ENCODE assay signal across 10 mouse cellular contexts in the genomic region with DNA sequence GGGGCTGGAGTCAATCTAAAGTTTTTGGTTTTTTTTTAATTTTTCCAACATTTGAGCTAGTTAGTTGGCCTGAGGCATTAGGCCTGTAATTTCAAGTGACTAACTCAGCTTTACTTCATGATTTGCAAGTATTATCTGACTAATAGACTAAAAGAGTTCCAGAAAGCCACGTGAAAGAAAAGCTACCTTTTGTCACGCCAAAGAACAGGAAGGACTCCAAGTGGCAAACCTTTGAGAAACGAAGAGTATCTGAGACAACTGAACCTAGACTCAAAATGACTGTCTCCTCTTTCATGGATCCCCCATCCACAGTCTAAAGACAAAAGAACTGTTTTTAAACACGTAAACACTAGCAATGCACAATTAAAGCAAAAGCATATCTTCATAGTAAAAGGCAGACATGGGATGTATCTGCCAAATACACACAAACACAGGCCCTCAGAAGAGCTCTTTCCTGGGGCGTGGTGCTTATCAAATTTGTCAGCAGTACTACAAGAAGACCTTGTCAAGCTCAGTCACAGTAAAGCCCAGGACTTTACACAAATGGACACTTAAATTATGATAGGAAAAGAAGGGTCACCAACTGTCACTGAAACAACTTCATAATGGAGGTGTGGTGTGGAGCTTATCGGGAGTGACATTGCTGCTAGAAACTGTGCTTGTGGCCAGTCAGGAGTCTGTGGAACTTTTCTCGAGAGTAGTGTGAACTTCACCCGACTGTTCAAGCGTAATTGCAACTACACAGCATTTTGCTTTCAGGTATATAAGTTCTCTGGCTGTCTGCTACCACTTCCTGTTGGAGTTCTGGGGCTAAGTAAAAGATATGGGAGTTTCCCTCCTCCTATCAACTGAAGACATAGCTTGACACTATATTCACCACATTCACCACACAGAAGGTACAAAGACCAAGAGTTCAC. TPM values are rescaled to one million over a fixed set of nuclear protein-coding genes. Genes with fewer than 3 reads are reported as not detected.
DNase-seq lines count a peak whose midpoint lies in the region; ATAC-seq and TF ChIP-seq lines count a peak whose summit lies in the region.
"Had no signal": no experiment of that assay in that cellular context is flagged by ENCODE, and none has a peak within 500 bp of the region (broad histone marks: within the 10 kb centered on the region; RNA-seq: fewer than 3 reads in every experiment).

No protein-coding gene starts in this region.

- H3K9me3 ChIP-seq in hindbrain, postnatal 0 days (ENCODE audit: low read length): no peaks in the 10 kb centered on the region
- H3K9me3 ChIP-seq in hindbrain, embryonic 12.5 days (replicated peaks): no peaks in the 10 kb centered on the region
- H3K9me3 ChIP-seq in G1E (replicated peaks): no peaks in the 10 kb centered on the region
- H3K9me3 ChIP-seq: hindbrain, embryonic 15.5 days had no signal

- DNase-seq in hindbrain, postnatal 0 days (ENCODE audit: low spot score): no peak
- DNase-seq in G1E (ENCODE audit: low spot score) (peak; percentile 15), adipocyte (ENCODE audit: low spot score) (no peak)
- no peak for DNase-seq in left cerebral cortex, adult 8-10 months (ENCODE audit: low spot score in 2 of 2)
- no peak for DNase-seq in cerebellum, adult 8-10 months
- DNase-seq: midbrain, embryonic 14.5 days had no signal

- TF ChIP-seq CTCF in hindbrain, postnatal 0 days (IDR thresholded peaks at IDR 0.05; ENCODE audit: low read depth): no peak
- TF ChIP-seq CTCF in G1E (IDR thresholded peaks at IDR 0.05; ENCODE audit: low read depth, low read length): no peak

- no peak overlapping the region for H3K27ac ChIP-seq in hindbrain, postnatal 0 days
- H3K27ac ChIP-seq in hindbrain, embryonic 12.5 days: no peak overlapping the region
- H3K27ac ChIP-seq: hindbrain, embryonic 15.5 days had no signal

- no peak overlapping the region for H3K9ac ChIP-seq in hindbrain, postnatal 0 days (replicated peaks; ENCODE audit: low read length)
- H3K9ac ChIP-seq in hindbrain, embryonic 12.5 days: no peak overlapping the region
- H3K9ac ChIP-seq: hindbrain, embryonic 15.5 days had no signal

- H3K4me1 ChIP-seq in hindbrain, postnatal 0 days (ENCODE audit: insufficient read depth, low read length): peaks cover 3% of the 10 kb centered on the region; the same call in 1 of the 2 replicates
- peaks cover 24% of the 10 kb centered on the region for H3K4me1 ChIP-seq in hindbrain, embryonic 12.5 days
- H3K4me1 ChIP-seq in G1E (ENCODE audit: insufficient read depth, low read depth, low read length): peaks cover 83% of the 10 kb centered on the region

- H3K36me3 ChIP-seq in hindbrain, postnatal 0 days (ENCODE audit: insufficient read depth, low read length): no peaks in the 10 kb centered on the region
- H3K36me3 ChIP-seq in hindbrain, embryonic 12.5 days: peaks cover 3% of the 10 kb centered on the region; the same call in 1 of the 2 replicates
- peaks cover 34% of the 10 kb centered on the region for H3K36me3 ChIP-seq in G1E (replicated peaks)
- H3K36me3 ChIP-seq: hindbrain, embryonic 15.5 days had no signal

- no peak overlapping the region for H3K4me3 ChIP-seq in hindbrain, postnatal 0 days (ENCODE audit: low read length)
- no peak overlapping the region for H3K4me3 ChIP-seq in hindbrain, embryonic 12.5 days
- peak overlapping the region; percentile 36; the same call in 1 of the 2 replicates for H3K4me3 ChIP-seq in G1E (ENCODE audit: low read depth, low read length)
- H3K4me3 ChIP-seq: hindbrain, embryonic 15.5 days had no signal

- H3K4me2 ChIP-seq in hindbrain, postnatal 0 days (ENCODE audit: low read depth, low read length): peak overlapping the region; percentile 58; the same call in 1 of the 2 replicates
- H3K4me2 ChIP-seq in hindbrain, embryonic 12.5 days (replicated peaks): no peak overlapping the region

- no peaks in the 10 kb centered on the region for H3K27me3 ChIP-seq in hindbrain, postnatal 0 days (ENCODE audit: insufficient read depth, low read length)
- H3K27me3 ChIP-seq in hindbrain, embryonic 12.5 days: no peaks in the 10 kb centered on the region
- no peaks in the 10 kb centered on the region for H3K27me3 ChIP-seq in G1E (ENCODE audit: insufficient read depth, low read length)
- H3K27me3 ChIP-seq: hindbrain, embryonic 15.5 days had no signal

- 83% methylated on average over 9 of the region's 9 CpGs for WGBS in hindbrain, postnatal 0 days
- 87% methylated on average over 9 of the region's 9 CpGs for WGBS in hindbrain, embryonic 12.5 days

- no peak for ATAC-seq in hindbrain, postnatal 0 days
- no peak for ATAC-seq in hindbrain, embryonic 12.5 days (ENCODE audit: low FRiP score)
- ATAC-seq in G1E (ENCODE audit: extremely low read depth, insufficient number of reproducible peaks, low FRiP score, poor library complexity, severe bottlenecking): 0 out of 2 replicates have a peak, but pooled peaks have one; percentile 22
- ATAC-seq in erythroblast, adult 5-6 weeks (replicated peaks; ENCODE audit: low FRiP score, poor library complexity, severe bottlenecking): peak; percentile 46
- peak; percentile 63 for ATAC-seq in megakaryocyte-erythroid progenitor cell, adult 5-6 weeks (replicated peaks; ENCODE audit: low FRiP score, low TSS enrichment, poor library complexity, severe bottlenecking)

RNA-seq across cellular contexts. Expression of a gene that starts 3.4 kb away (rescaled TPM):
- total RNA-seq in hindbrain, postnatal 0 days (2014; rRNA removed): 25.9 and 32.7 TPM in 2 replicates
- 26.3 and 27.1 TPM in 2 replicates for polyA plus RNA-seq in hindbrain, postnatal 0 days (2015; fragmentation: Nextera tagmentation; extraction: Ambion mirVana)
- 33.9 and 39.6 TPM in 2 replicates for polyA plus RNA-seq in hindbrain, embryonic 12.5 days (2016; fragmentation: Nextera tagmentation; extraction: Ambion mirVana)
- total RNA-seq in G1E (2014; fragmentation: Nextera tagmentation): 40.6 and 44.3 TPM in 2 replicates
- total RNA-seq in G1E (2017): 107 and 121 TPM in 2 replicates
- polyA plus RNA-seq in G1E (2012): 2.5 and 4.9 TPM in 2 replicates
- 41.3 and 62.1 TPM in 2 replicates for total RNA-seq in erythroblast, adult 5-6 weeks (2015; ENCODE audit: low replicate concordance)
- 99.4 and 106 TPM in 2 replicates for total RNA-seq in erythroblast, adult 5-6 weeks (2017; ENCODE audit: low replicate concordance)
- 45.9 and 52.1 TPM in 2 replicates for total RNA-seq in megakaryocyte-erythroid progenitor cell, adult 5-6 weeks (2014; fragmentation: Nextera tagmentation)
- total RNA-seq in megakaryocyte-erythroid progenitor cell, adult 5-6 weeks (2017): 81.6 and 90.4 TPM in 2 replicates
- 10 to 100 TPM; 29.6 to 31.7 (median 30.3) TPM for total RNA-seq in left cerebral cortex, adult 8-10 months (2022)

RNA-seq across cellular contexts. Expression of a gene that starts 29.8 kb away (rescaled TPM):
- 61.0 and 101 TPM in 2 replicates for total RNA-seq in hindbrain, postnatal 0 days (2014; rRNA removed)
- 258 and 271 TPM in 2 replicates for polyA plus RNA-seq in hindbrain, postnatal 0 days (2015; fragmentation: Nextera tagmentation; extraction: Ambion mirVana)
- 448 and 466 TPM in 2 replicates for polyA plus RNA-seq in hindbrain, embryonic 12.5 days (2016; fragmentation: Nextera tagmentation; extraction: Ambion mirVana)
- total RNA-seq in G1E (2014; fragmentation: Nextera tagmentation) (211 and 212 TPM in 2 replicates), G1E (2017) (344 and 363 TPM in 2 replicates)
- polyA plus RNA-seq in G1E (2012): 113 and 208 TPM in 2 replicates
- 102 and 125 TPM in 2 replicates for total RNA-seq in erythroblast, adult 5-6 weeks (2015; ENCODE audit: low replicate concordance)
- 23.7 and 43.2 TPM in 2 replicates for total RNA-seq in erythroblast, adult 5-6 weeks (2017; ENCODE audit: low replicate concordance)
- 858 and 1,123 TPM in 2 replicates for total RNA-seq in megakaryocyte-erythroid progenitor cell, adult 5-6 weeks (2014; fragmentation: Nextera tagmentation)
- total RNA-seq in megakaryocyte-erythroid progenitor cell, adult 5-6 weeks (2017): 286 and 317 TPM in 2 replicates
- total RNA-seq in left cerebral cortex, adult 8-10 months (2022): 10 to 100 TPM; 32.7 to 44.1 (median 37.2) TPM

RNA-seq across cellular contexts. Expression of a gene that starts 59.2 kb away (rescaled TPM):
- total RNA-seq in hindbrain, postnatal 0 days (2014; rRNA removed): 13.1 and 18.4 TPM in 2 replicates
- polyA plus RNA-seq in hindbrain, postnatal 0 days (2015; fragmentation: Nextera tagmentation; extraction: Ambion mirVana): 12.8 and 15.2 TPM in 2 replicates
- 10.3 and 11.8 TPM in 2 replicates for polyA plus RNA-seq in hindbrain, embryonic 12.5 days (2016; fragmentation: Nextera tagmentation; extraction: Ambion mirVana)
- total RNA-seq in G1E (2014; fragmentation: Nextera tagmentation) (10.9 and 14.2 TPM in 2 replicates), G1E (2017) (13.4 and 16.4 TPM in 2 replicates)
- polyA plus RNA-seq in G1E (2012): 4.7 and 7.6 TPM in 2 replicates
- 0.96 and 12.1 TPM in 2 replicates for total RNA-seq in erythroblast, adult 5-6 weeks (2015; ENCODE audit: low replicate concordance)
- total RNA-seq in erythroblast, adult 5-6 weeks (2017; ENCODE audit: low replicate concordance): 3.2 and 7.2 TPM in 2 replicates
- 12.5 and 13.7 TPM in 2 replicates for total RNA-seq in megakaryocyte-erythroid progenitor cell, adult 5-6 weeks (2014; fragmentation: Nextera tagmentation)
- total RNA-seq in megakaryocyte-erythroid progenitor cell, adult 5-6 weeks (2017): 20.3 and 24.9 TPM in 2 replicates
- total RNA-seq in left cerebral cortex, adult 8-10 months (2022): 10 to 100 TPM; 16.8 to 18.9 (median 18.3) TPM

Comparison
In these comparisons a context has a peak if more than half of its experiments do, and no peak if none do; other contexts are left out.
1. ATAC-seq: peak in G1E (single experiment), erythroblast, adult 5-6 weeks (single experiment) and megakaryocyte-erythroid progenitor cell, adult 5-6 weeks (single experiment); none in hindbrain, postnatal 0 days (single experiment) and hindbrain, embryonic 12.5 days (single experiment).